Mouse (Mus musculus) heart, embryonic 14.5 days (tissue): Measurements from ENCODE around the gene Dlgap1. TPM values are rescaled to one million over a fixed set of nuclear protein-coding genes. Genes with fewer than 3 reads are reported as not detected.

Experiments
- ATAC-seq: fragments of 200-750 bp; cut with Nextera tagmentation; 2 replicates; pipeline ENCODE4 v1.8.0; 2017; ENCODE audit warnings: low read depth, moderate TSS enrichment; ENCODE audit not compliant: insufficient number of reproducible peaks, insufficient read depth, low FRiP score
- H3K27ac ChIP-seq, 2 experiments: fragments of 200-500 bp in 1 of 2; fragments of 300-500 bp in 1 of 2; sonication (generic) in 1 of 2; replicated peaks in 1 of 2; 2 replicates each; pipeline ENCODE4 v1.5.1; 2012 to 2014; ENCODE audit warnings: low read depth in 2 of 2, low read length in 2 of 2, control low read depth in 1 of 2, mild to moderate bottlenecking in 1 of 2, mixed read lengths in 1 of 2; ENCODE audit not compliant: control insufficient read depth in 1 of 2, insufficient read depth in 1 of 2
- H3K27me3 ChIP-seq: fragments of 300-500 bp; sonication (generic); 2 replicates; pipeline ENCODE4 v1.6.1; 2014; ENCODE audit warnings: mild to moderate bottlenecking, low read length, control low read depth; ENCODE audit not compliant: control insufficient read depth, insufficient read depth
- H3K36me3 ChIP-seq: fragments of 300-500 bp; sonication (generic); 2 replicates; pipeline ENCODE4 v1.6.1; 2014; ENCODE audit warnings: mild to moderate bottlenecking, control low read depth, low read length, mixed read lengths; ENCODE audit not compliant: control insufficient read depth, insufficient read depth
- H3K4me1 ChIP-seq, 2 experiments: fragments of 200-500 bp in 1 of 2; fragments of 300-500 bp in 1 of 2; sonication (generic) in 1 of 2; 2 replicates each; pipeline ENCODE4 v1.6.1; 2012 to 2014; ENCODE audit warnings: low read length in 2 of 2, control low read depth in 1 of 2, mixed read lengths in 1 of 2; ENCODE audit not compliant: control insufficient read depth in 2 of 2, insufficient read depth in 2 of 2
- H3K4me2 ChIP-seq: fragments of 300-500 bp; sonication (generic); 2 replicates; pipeline ENCODE4 v1.6.1; 2014; ENCODE audit warnings: mild to moderate bottlenecking, low read length
- H3K4me3 ChIP-seq, 2 experiments: fragments of 200-500 bp in 1 of 2; fragments of 300-500 bp in 1 of 2; sonication (generic) in 1 of 2; 2 replicates each; pipeline ENCODE4 v1.5.1; 2012 to 2014; ENCODE audit warnings: low read length in 2 of 2, mild to moderate bottlenecking in 2 of 2, control low read depth in 1 of 2, low read depth in 1 of 2, moderate library complexity in 1 of 2; ENCODE audit not compliant: control insufficient read depth in 1 of 2, insufficient read depth in 1 of 2
- H3K9ac ChIP-seq: fragments of 300-500 bp; sonication (generic); 2 replicates; pipeline ENCODE4 v1.6.1; 2014; ENCODE audit warnings: mild to moderate bottlenecking, low read length
- H3K9me3 ChIP-seq: fragments of 300-500 bp; sonication (generic); 2 replicates; pipeline ENCODE4 v1.6.1; 2016; ENCODE audit warnings: low read length, control low read depth; ENCODE audit not compliant: control insufficient read depth
- WGBS: fragments of 180-500 bp; shearing (Covaris S2); extraction: QIAGEN DNeasy Blood & Tissue Kit; methylation state at CpG from one replicate; pipeline ENCODE4 v1.1.7; 2014; 5-methylcytosine and 5-hydroxymethylcytosine counted together
- polyA plus RNA-seq: library from polyadenylated mRNA; unstranded; fragments of >200 nt; fragmentation: Nextera tagmentation; extraction: Ambion mirVana; gene quantifications from 2 replicates; pipeline ENCODE4 v1.2.1, GENCODE M21; 2014

Gene Dlgap1
- polyA plus RNA-seq, 1 experiment from 2014 or later, result 1.1 TPM

DNA sequence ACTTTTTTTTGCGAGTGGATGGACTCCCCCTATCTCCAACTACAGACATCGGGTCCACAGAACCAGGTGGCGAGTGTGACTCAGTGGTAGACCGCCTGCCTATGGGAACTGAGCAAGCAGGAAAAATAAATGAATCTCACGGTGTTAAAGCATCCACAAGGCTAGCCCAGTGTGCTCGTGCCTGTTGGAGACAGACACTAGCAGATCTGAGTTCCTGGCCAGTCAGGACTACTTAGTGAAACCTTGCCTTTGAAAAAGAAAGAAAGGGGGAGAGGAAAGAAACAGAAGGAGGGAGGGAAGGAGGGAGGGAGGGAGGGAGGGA, 738.9 kb downstream of the Dlgap1 start:
- peaks cover 12% of the 10 kb centered on the region; the same call in 1 of the 2 replicates for H3K27me3 ChIP-seq
- no peak for ATAC-seq
- no peaks in the 10 kb centered on the region for H3K9me3 ChIP-seq
- H3K27ac ChIP-seq, result no peak overlapping the region
- no peaks in the 10 kb centered on the region for H3K36me3 ChIP-seq
- peak overlapping the region in 1 of 2 experiments; percentile 24; a peak in 1 of 4 replicates for H3K4me3 ChIP-seq
- peaks cover 5 to 7% of the 10 kb centered on the region in 2 experiments; a peak in 2 of 4 replicates for H3K4me1 ChIP-seq
- 20% methylated on average over 6 of the region's 6 CpGs for WGBS
- H3K9ac ChIP-seq, result no peak overlapping the region
- H3K4me2 ChIP-seq, result peak overlapping the region; percentile 69; the same call in 1 of the 2 replicates

DNA sequence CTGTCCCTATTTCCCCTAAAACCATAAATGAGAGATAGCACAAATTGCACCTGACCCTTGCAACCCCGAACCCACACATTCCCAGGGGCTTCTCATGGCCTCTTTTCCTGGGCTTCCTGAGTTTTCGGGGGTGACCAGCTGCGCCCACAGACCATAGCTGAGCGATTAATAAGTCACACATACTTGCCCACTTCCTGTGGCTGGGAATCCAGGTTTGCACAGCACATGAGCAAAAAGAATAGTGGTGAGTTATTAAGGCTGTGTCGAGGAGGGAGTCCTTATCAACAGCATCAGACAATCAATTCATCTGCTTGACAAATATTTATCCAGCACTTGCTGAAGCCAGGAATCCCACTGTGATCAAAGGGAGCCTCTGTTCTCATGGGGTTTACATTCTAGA, 740.7 kb downstream of the Dlgap1 start:
- Histone ChIP-seq H3K9me3 (no peaks in the 10 kb centered on the region), H3K4me3 (no peak overlapping the region), H3K27ac (no peak overlapping the region), H3K36me3 (no peaks in the 10 kb centered on the region), H3K9ac (no peak overlapping the region), H3K4me2 (no peak overlapping the region), H3K4me1 (peaks cover 5 to 7% of the 10 kb centered on the region in 2 experiments; a peak in 2 of 4 replicates), H3K27me3 (peaks cover 12% of the 10 kb centered on the region; the same call in 1 of the 2 replicates)
- no peak for ATAC-seq
- 64% methylated on average over 5 of the region's 5 CpGs for WGBS

DNA sequence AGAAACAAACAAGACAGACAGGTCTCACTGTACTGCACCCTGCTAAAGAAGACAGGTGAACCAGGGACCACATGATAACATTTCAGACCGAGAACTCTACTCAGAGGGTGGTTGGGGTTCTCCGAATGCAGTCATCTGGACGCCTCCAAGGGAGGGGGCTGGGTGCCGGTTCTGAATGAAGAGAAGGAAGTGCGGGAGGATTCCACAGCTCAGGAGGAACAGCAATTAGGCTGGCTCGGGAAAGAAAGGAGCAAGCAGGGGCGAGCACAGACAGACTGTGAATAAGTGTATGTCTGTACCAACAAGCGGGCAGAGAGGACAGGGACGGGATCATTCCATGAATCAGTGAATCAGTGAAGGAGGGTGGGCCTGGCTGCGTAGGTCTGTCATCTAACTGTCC, 744.6 kb downstream of the Dlgap1 start:
- Histone ChIP-seq H3K4me3 (no peak overlapping the region), H3K9ac (no peak overlapping the region), H3K4me2 (no peak overlapping the region), H3K9me3 (no peaks in the 10 kb centered on the region), H3K36me3 (no peaks in the 10 kb centered on the region), H3K27ac (no peak overlapping the region), H3K27me3 (0 out of 2 replicates have a peak, but pooled peaks cover 5% of the 10 kb centered on the region), H3K4me1 (no peaks in the 10 kb centered on the region)
- 57% methylated on average over 10 of the region's 10 CpGs for WGBS
- ATAC-seq, result no peak

DNA sequence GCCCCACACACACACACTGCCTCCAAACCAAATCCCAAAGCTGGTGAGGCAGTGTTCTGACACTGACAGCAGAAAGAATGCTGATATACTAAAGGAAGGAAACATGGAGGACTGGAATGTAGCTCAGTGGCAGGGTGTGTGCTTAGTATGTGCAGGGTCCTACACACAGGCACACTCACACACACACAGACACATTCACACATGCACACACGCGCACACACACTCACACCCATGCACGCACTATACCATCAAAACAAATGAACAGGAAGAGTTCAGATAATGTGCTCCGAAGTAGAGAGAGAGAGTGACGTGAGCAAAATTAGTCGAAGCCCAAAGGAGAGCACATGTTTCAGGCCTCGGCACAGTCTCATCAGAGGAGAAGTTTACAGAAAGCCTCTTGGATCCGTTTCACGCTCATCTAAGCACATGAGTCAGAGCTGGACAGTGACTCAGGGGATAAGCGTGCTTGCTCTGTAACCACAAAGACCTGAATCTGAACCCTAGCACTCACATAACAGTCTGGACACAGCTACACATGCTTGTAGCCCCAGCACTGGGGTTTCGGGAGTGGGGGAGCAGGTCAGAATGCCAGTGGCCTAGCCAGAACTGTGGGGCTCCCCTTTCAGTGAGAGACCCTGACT, 750.9 kb downstream of the Dlgap1 start:
- H3K4me2 ChIP-seq, result no peak overlapping the region
- 0 out of 4 replicates have a peak, but pooled peaks cover 0 to 3% of the 10 kb centered on the region in 2 experiments for H3K4me1 ChIP-seq
- no peak for ATAC-seq
- H3K9me3 ChIP-seq, result no peaks in the 10 kb centered on the region
- H3K27ac ChIP-seq, result no peak overlapping the region
- no peaks in the 10 kb centered on the region for H3K36me3 ChIP-seq
- 73% methylated on average over 11 of the region's 11 CpGs for WGBS
- no peak overlapping the region for H3K4me3 ChIP-seq
- H3K27me3 ChIP-seq, result no peaks in the 10 kb centered on the region
- no peak overlapping the region for H3K9ac ChIP-seq

DNA sequence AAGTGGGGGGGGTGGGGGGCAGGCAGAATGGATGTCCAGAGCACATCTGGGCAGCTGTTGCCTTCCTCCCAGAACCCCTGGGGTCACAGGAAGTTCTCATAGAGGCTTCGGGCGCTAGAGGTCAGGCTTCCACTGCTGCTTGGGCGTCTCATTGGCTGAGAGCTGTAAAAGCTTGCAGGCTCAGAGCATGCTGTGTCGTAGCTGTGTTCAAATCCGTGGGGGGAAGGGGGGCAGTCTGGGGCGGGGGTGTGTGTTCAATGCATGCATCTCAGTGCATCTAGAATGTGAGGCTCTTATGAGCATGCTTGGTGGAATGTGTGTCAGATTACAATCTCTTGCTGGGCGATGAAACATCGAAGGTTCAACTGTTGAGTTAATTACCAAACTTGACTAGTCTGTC, 751.9 kb downstream of the Dlgap1 start:
- H3K9me3 ChIP-seq, result no peaks in the 10 kb centered on the region
- no peak overlapping the region for H3K27ac ChIP-seq
- no peak overlapping the region for H3K4me3 ChIP-seq
- no peak overlapping the region for H3K4me2 ChIP-seq
- ATAC-seq, result no peak
- H3K36me3 ChIP-seq, result no peaks in the 10 kb centered on the region
- 0 out of 4 replicates have a peak, but pooled peaks cover 0 to 3% of the 10 kb centered on the region in 2 experiments for H3K4me1 ChIP-seq
- 23% methylated on average over 8 of the region's 8 CpGs for WGBS
- H3K27me3 ChIP-seq, result no peaks in the 10 kb centered on the region
- H3K9ac ChIP-seq, result no peak overlapping the region

DNA sequence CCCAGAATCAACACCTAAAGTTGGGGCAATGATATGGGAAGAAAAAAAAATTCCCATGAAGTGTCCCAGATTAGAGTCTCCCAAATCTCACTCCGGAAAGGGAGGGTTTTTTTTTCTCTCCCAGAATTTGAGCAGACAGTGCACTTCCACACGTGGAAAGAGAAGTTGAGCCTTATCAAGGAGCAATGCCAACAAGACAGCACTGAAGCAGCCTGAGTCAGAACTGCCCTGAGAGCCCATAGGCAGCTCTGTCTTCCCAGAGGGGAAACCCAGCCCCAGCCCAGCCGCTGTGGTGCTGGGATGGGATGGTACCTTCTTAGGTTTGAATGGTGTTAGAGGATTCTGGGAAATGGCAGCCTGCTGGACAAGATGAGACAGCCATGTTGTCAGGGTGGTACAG, 753.3 kb downstream of the Dlgap1 start:
- Histone ChIP-seq H3K9ac (no peak overlapping the region), H3K9me3 (no peaks in the 10 kb centered on the region), H3K4me3 (no peak overlapping the region), H3K4me2 (no peak overlapping the region), H3K27me3 (no peaks in the 10 kb centered on the region), H3K27ac (no peak overlapping the region), H3K36me3 (no peaks in the 10 kb centered on the region), H3K4me1 (0 out of 4 replicates have a peak, but pooled peaks cover 0 to 3% of the 10 kb centered on the region in 2 experiments)
- ATAC-seq, result no peak
- 52% methylated on average over 3 of the region's 3 CpGs for WGBS

DNA sequence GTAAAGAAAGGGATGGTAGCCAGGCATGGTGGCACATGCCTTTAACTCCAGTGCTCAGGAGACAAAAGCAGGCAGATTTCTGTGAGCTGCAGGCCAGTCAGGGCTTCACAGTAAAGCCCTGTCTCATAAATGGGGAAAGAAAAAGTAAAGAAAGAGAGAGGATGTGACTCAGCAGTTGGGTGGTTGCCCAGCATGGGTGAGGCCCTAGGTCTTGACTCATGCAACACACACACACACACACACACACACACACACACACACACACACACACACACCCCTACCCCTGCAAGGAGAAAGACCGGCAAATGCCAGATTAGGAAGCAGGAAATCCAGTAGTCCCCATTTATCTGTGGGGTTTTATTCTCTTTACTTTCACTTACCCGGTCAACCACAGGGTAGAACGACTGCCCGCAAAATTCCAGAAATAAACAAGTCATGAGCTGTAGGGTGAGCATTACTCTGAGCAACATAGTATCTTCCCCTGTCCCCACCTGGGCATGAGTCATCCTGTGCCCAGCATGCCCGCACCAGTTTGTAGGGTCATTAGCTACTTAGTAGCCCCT, 759.9 kb downstream of the Dlgap1 start:
- no peak overlapping the region for H3K9ac ChIP-seq
- H3K27me3 ChIP-seq, result no peaks in the 10 kb centered on the region
- H3K4me1 ChIP-seq, result peaks cover 0 to 2% of the 10 kb centered on the region in 2 experiments; a peak in 2 of 4 replicates
- no peak overlapping the region for H3K4me3 ChIP-seq
- peak; percentile 39; the same call in 1 of the 2 replicates for ATAC-seq
- H3K9me3 ChIP-seq, result no peaks in the 10 kb centered on the region
- no peaks in the 10 kb centered on the region for H3K36me3 ChIP-seq
- peak overlapping the region; percentile 78 to 79 for H3K27ac ChIP-seq
- WGBS, result 65% methylated on average over 5 of the region's 5 CpGs
- H3K4me2 ChIP-seq, result no peak overlapping the region
